Mouse (Mus musculus): ENCODE measurements around the gene Col20a1. TPM values are rescaled to one million over a fixed set of nuclear protein-coding genes. Genes with fewer than 3 reads are reported as not detected.

Gene Col20a1
- polyA plus RNA-seq, 1 experiment from 2014 or later, result 0.35 TPM

Other genes starting within 250 kb of the Col20a1 start
- gene Bhlhe23, start 209.6 kb upstream of the Col20a1 start, polyA plus RNA-seq (2015; fragmentation: Nextera tagmentation; extraction: Ambion mirVana), result 18.7 and 25.0 TPM in 2 replicates
- gene Ythdf1, start 65.6 kb upstream of the Col20a1 start, polyA plus RNA-seq (2015; fragmentation: Nextera tagmentation; extraction: Ambion mirVana), result 37.7 and 47.2 TPM in 2 replicates
- gene Birc7, start 57.5 kb upstream of the Col20a1 start, polyA plus RNA-seq (2015; fragmentation: Nextera tagmentation; extraction: Ambion mirVana), result 0.27 and 0.55 TPM in 2 replicates
- gene Nkain4, start 31.8 kb upstream of the Col20a1 start, polyA plus RNA-seq (2015; fragmentation: Nextera tagmentation; extraction: Ambion mirVana), result 94.0 and 101 TPM in 2 replicates
- 98.9 and 103 TPM in 2 replicates for gene Arfgap1, start 19.3 kb upstream of the Col20a1 start, polyA plus RNA-seq (2015; fragmentation: Nextera tagmentation; extraction: Ambion mirVana)
- 44.1 and 52.7 TPM in 2 replicates for gene Chrna4, start 57.0 kb downstream of the Col20a1 start, polyA plus RNA-seq (2015; fragmentation: Nextera tagmentation; extraction: Ambion mirVana)
- 44.0 and 47.3 TPM in 2 replicates for gene Kcnq2, start 148.8 kb downstream of the Col20a1 start, polyA plus RNA-seq (2015; fragmentation: Nextera tagmentation; extraction: Ambion mirVana)
- gene Eef1a2, start 170.5 kb downstream of the Col20a1 start, polyA plus RNA-seq (2015; fragmentation: Nextera tagmentation; extraction: Ambion mirVana), result 3.5 and 3.8 TPM in 2 replicates
- 470 and 482 TPM in 2 replicates for gene Ppdpf, start 200.7 kb downstream of the Col20a1 start, polyA plus RNA-seq (2015; fragmentation: Nextera tagmentation; extraction: Ambion mirVana)
- not detected in 2 replicates for gene Ptk6, start 216.3 kb downstream of the Col20a1 start, polyA plus RNA-seq (2015; fragmentation: Nextera tagmentation; extraction: Ambion mirVana)
- 0.10 TPM in 1 of 2 replicates, not detected in the other for gene Srms, start 226.7 kb downstream of the Col20a1 start, polyA plus RNA-seq (2015; fragmentation: Nextera tagmentation; extraction: Ambion mirVana)
- 0.13 TPM in 1 of 2 replicates, not detected in the other for gene Fndc11, start 233.5 kb downstream of the Col20a1 start, polyA plus RNA-seq (2015; fragmentation: Nextera tagmentation; extraction: Ambion mirVana)

All from midbrain, embryonic 13.5 days (tissue).